Mouse (Mus musculus) brain, embryonic 18.5 days (tissue): ENCODE data around the gene E130208F15Rik.
A peak's percentile ranks its signal among the peaks of the same experiment; 100 is the strongest.

ENCODE experiments used
- DNase-seq: peaks from one replicate; pipeline ENCODE4 v3.0.0-alpha.2; 2012; ENCODE audit warnings: low read depth, low spot score

Gene E130208F15Rik

DNA sequence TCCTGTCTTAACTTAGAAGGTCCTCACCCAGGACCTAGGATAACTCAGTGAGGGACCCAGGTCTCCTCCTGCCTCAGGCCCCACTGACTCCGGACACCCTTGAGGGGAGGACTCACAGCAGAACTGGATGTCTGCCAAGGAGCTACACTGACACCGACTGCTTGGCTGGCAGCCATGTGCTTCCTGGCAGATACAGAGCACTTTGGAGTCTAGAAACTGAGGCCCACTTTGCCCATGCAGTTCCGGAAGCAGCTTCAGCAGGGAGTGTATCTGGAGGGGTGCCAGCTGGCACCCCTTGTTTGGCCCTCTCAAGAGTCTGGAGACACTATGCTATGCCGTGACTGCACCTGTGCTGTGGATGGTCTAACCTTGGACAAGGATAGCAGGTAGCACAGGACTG is 11.9 kb downstream of the E130208F15Rik start:
- no peak for DNase-seq

DNA sequence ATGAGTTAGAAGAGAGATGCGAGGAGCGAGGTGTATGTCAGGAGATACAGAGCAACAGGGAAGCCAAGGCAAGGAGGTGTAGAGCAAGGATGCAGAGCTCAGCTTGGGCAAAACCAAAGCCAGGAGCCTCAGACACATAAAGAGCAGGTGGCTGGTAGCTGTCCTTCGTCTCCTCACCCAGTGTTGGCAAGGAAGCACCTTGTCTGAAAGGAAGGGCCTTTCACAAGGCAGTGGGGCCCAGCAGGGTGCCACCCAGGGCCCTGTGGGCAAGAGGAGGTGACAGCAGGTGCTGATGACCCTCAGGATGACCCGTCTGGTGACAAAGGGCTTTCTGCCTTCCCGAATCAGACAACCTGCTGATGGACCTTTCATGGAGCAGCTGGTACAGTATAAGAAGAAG is 13.0 kb downstream of the E130208F15Rik start:
- no peak for DNase-seq

DNA sequence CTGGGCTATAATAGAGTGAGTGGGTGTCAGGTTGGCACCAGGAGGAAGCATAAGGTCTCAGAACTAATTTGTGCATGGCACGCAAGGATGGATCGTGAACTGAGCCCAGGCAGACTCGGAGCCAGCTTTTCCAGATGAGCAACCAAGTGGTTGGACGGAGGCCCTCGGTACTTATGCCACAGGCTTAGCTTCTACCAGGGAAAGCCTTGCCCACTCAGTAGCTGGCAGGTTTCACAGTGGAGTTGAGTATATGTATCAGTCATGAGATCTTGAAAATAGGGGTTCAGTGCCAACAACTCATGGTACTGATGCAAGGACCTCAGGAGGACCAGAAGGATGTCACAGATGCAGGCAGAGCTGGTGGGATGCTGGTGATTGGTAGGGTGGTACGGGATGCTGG is 14.1 kb downstream of the E130208F15Rik start:
- DNase-seq, result no peak

DNA sequence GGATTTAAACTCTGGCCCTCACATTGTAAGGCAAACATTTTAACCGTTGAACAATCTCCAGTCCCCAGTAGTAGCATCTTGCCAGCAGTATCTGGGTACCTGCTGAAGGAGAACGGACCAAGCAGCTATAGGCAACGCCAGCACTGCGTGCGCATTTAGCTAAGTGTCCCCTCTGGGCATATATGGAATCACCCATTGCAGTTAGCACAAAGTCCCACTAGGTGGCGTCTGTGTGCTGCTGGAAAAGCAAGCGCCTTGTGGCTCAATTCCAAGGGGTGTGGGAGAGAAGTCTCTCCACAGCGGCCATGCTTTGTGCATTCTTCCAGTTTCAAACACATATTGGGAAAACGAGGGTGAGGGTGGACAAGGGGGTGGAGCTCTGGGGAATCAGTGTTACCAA is 14.8 kb downstream of the E130208F15Rik start:
- peak; percentile 78 for DNase-seq

DNA sequence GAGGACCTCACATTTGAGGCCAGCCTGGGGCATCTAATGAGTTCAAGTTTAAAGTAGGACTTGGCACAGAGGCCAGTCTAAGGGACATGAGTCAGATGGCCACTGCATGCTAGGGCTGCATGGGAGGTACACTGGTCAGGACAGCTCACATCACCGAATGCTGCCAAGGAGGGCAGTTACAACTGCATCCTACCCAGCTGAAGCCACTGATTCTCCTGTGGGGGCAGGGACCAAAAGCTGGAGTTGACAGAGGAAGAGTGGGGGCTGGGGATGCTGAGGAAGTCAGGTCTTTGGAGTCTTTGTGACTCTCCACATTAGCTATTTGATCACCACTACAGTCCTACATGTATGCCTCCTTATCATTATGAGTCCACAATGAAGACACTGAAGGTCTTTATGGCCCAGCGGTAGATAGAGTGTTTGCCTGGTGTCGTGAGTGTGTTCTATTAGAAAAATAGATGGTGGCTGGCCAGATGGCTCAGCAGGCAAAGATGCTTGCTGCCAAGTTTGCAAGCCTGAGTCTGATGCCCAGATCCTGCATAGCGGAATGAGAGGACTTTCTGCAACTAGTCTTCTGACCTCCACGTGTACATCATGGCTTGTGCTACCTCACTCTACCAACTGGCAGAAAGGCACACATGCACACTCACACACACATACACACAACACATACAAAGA is 18.0 kb downstream of the E130208F15Rik start:
- no peak for DNase-seq

DNA sequence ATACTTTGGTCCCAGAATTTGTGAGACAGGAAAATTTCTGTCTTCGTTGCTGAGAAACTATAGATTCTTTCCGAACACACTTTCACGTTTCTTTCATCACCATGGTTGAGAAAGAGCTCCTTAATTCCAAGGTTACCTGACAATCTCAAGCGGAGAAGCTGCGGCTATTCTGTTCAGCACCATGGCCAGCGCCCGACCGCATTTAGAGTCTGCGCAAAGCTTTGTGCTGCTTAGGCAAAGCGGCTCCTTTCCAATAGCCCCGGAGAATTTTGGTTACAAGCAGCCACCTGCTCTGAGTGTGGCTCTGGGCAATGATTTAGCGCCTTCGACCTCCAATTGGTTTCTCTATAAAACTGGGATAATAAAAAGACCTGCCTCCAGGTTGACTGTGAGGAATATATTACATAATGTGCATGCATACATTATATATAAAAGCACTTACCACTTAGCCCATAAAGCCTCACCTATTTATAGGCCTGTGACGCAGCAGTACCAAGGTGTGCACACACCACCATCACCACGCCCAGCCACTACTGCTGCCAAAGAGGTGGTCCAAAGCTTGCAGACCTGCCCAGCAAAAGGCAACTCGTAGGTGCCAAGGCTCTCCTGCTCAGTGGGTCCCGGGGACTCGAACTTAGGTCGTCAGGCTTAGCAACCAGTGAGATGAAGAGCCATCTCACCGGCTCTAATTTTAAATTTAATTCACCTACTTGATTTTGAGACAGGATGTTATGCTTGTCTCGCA is 25.3 kb downstream of the E130208F15Rik start:
- DNase-seq, result no peak

DNA sequence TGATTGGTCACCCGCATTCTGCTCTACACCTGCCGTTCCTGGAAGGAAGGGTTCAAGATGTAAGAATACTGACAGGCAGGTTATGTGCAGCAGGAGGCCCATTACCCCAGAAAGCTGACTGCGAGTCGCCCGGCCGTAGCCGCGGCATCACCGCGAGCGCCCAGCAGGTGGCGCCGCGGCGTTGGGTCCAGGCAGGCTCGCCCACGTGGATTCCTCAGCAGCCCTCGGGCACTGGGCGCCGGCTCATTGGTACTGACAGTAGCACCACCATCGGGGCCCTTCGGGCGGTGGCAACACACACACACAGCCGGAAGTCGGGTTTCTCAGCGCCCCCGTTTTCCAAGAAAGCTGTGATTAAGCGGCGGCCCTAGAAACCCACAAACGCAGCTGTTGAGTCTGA is 26.3 kb downstream of the E130208F15Rik start:
- no peak for DNase-seq

DNA sequence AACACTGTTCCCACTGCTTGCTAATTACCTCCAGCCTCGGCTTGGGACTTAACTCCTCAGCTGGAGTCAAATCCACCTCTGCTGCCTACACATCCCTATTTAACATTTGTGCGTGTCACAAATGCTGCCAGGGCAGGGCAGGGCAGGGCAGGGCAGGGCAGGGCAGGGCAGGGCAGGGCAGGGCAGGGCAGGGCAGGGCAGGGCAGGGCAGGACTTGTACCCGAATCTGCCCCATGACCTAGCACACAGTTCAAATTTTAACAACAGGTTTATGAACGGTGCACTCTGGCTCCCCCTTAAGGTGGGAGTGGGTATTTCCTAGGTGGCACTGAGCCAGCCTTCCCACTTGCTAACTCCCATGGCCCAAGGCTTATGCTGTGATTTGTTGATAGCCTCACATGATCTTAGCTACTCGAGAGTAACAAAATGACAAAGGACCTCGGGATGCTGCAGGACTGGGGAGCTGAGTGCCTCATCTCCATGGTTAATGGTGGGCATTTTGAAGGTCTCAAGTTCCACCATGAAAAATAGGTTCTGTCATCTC is 31.8 kb downstream of the E130208F15Rik start:
- no peak for DNase-seq

GRCm38 (mm10) chr7:30354059-30354458 is 32.5 kb downstream of the E130208F15Rik start:
- DNase-seq, result no peak

- DNase-seq, result no peak
Observed at GRCm38 (mm10) chr7:30358378-30359186, 37.0 kb downstream of the E130208F15Rik start.

DNA sequence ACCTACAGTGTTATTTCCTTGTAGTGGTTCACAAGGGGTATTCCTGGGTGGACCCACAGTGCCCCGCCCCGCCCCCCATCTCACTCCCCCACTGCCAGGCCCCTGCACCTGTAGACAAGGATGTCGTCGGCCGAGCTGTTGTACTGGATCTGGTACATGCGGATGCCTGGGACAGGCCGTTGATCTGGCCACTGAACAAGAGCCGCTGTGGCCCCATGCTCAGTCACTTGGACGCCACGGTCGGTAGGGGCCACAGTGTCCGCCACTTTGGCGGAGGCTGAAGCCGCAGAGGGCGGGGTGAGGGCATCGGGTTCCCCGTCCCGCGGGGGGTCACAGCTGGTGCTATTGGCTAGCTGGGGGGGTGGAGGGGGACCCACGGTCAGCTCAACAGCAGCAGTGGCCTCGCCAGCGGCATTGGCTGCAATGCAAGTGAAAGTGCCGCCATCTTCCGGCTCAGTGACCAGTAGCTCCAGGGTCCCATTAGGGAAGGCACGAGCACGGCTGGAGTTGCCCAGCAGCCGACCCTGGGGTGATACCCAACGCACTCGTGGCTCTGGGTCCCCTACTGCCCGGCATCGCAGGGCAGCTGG is 37.8 kb downstream of the E130208F15Rik start:
- DNase-seq, result no peak

DNA sequence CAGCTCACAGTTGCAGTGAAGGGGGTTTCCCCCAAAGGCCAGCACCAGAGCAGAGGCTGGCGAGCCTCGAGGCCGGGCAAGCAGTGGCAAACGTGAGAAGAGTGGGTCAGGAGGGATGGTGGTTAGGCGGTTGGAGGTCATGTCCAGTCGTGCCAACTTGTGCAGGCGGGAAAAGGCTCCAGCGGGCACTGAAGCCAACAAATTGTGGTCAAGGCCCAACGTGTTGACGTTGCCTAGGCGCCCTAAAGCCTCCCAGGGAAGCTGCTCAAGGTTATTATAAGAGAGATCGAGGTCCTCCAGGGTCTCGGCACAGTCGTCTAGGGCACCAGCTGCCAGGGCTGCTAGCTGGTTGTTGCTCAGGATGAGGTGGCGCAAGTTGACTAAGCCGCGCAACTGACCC is 38.5 kb downstream of the E130208F15Rik start:
- DNase-seq, result no peak

DNA sequence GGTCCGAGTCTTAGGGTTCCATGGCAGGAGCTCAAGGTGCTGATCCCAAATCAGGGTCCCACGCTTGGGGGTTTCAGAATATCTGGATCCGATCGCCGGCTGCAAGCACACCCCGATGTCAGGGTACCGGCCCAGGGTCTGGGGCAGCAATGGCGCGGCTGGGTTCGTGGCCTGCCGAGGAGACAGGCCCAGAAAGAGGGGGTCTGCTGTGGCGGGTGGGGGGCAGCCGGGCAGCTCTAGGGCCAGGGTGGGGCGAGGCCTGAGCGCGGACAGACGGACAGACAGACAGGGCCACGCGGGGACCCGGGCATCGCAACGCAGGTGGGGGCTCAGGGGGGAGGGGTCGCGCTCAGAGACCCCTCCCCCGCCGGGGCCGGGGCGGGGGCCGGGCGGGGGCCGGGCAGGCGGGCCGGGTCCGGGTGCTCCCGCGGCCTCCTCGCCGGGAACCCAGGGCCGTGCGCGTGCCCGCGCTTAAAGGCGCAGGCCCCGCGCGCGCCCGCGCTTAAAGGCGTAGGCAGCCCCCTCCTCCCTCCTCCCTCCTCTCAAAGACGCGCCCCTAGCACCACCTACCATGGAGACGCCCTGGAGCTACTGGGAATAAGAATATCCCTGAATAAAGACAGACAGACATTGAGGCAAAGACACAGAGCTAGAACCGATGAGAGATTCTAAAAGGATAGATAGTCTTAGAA is 41.3 kb downstream of the E130208F15Rik start, which contains the start of gene Lrfn3:
Gene Lrfn3, minus strand, starts transcription at position 121 of the 692 bp plus-strand sequence.
- DNase-seq, result peak; percentile 83

- DNase-seq, result no peak
Observed at GRCm38 (mm10) chr7:30363344-30363738, 41.8 kb downstream of the E130208F15Rik start.

DNA sequence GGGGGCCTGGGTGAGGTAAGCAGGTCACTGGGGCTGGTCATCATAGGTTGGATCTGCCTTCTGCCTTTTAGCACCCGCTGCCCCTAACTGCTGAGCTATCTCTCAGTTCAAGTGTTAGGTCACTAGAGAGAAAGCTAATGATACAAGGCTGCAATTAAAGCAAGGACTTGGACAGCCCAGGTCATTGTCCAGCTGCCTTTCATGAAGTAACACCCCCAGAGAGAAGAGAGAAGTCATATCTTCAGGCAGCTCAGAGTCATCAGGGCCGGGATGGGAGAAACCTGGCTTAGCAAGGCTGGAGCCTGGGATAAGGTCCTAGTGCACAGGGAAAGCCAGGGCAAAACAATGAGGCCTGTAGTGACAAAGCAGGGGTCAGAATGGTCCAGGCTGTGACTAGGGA is 45.9 kb downstream of the E130208F15Rik start:
- DNase-seq, result no peak
